Mouse (Mus musculus): ENCODE measurements around the gene Selenbp1. TPM values are rescaled to one million over a fixed set of nuclear protein-coding genes. Genes with fewer than 3 reads are reported as not detected.
"Not testable (repeated sequence)": the region's sequence is repeated elsewhere in the genome, so short reads cannot be mapped to it uniquely, and the experiment has no call there.

The Selenbp1 gene
- 128 and 136 TPM in 2 replicates for total RNA-seq (2014; fragmentation: Nextera tagmentation)
- total RNA-seq (2017): 100 and 113 TPM in 2 replicates

GRCm38 (mm10) chr3:94932809-94933564, at the start of gene Selenbp1:
TSS of gene Selenbp1 (plus strand) at chr3:94933056.
- peak; percentile 53 for ATAC-seq (replicated peaks; ENCODE audit: low FRiP score, low TSS enrichment, poor library complexity, severe bottlenecking)

GRCm38 (mm10) chr3:94886316-94887224, 46.3 kb upstream of the Selenbp1 start, which contains the start of gene Psmb4:
TSS of gene Psmb4 (minus strand) at chr3:94886961.
- peak; percentile 89 for ATAC-seq (replicated peaks; ENCODE audit: low FRiP score, low TSS enrichment, poor library complexity, severe bottlenecking)

GRCm38 (mm10) chr3:94888595-94888994, 44.3 kb upstream of the Selenbp1 start:
- peak; percentile 68 for ATAC-seq (replicated peaks; ENCODE audit: low FRiP score, low TSS enrichment, poor library complexity, severe bottlenecking)

GRCm38 (mm10) chr3:94894076-94894475, 38.8 kb upstream of the Selenbp1 start:
- no peak for ATAC-seq (replicated peaks; ENCODE audit: low FRiP score, low TSS enrichment, poor library complexity, severe bottlenecking)

- ATAC-seq (replicated peaks; ENCODE audit: low FRiP score, low TSS enrichment, poor library complexity, severe bottlenecking): peak; percentile 66
These were observed 30.1 kb upstream of the Selenbp1 start for GRCm38 (mm10) chr3:94902747-94903146.

GRCm38 (mm10) chr3:94904759-94905158, 28.1 kb upstream of the Selenbp1 start:
- not testable (repeated sequence) for ATAC-seq (replicated peaks; ENCODE audit: low FRiP score, low TSS enrichment, poor library complexity, severe bottlenecking)

DNA sequence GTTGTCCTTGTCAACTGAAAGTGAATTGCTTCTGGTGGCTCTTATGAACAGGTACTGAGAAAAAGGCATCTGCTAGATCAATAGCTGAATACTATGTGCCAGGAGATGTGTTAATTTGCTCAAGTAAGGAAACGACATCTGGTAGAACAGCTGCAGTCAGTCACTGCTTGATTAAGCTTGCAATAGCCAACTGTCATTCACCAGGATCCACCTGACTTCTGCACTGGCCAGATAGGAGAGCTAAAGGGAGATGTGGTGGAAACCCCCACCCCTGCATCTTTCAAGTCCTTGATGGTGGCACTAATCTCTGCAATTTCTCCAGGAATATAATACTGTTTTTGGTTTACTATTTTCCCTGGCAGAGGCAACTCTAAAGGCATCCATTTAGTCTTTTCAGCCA, 26.4 kb upstream of the Selenbp1 start:
- ATAC-seq (replicated peaks; ENCODE audit: low FRiP score, low TSS enrichment, poor library complexity, severe bottlenecking): peak; percentile 85

DNA sequence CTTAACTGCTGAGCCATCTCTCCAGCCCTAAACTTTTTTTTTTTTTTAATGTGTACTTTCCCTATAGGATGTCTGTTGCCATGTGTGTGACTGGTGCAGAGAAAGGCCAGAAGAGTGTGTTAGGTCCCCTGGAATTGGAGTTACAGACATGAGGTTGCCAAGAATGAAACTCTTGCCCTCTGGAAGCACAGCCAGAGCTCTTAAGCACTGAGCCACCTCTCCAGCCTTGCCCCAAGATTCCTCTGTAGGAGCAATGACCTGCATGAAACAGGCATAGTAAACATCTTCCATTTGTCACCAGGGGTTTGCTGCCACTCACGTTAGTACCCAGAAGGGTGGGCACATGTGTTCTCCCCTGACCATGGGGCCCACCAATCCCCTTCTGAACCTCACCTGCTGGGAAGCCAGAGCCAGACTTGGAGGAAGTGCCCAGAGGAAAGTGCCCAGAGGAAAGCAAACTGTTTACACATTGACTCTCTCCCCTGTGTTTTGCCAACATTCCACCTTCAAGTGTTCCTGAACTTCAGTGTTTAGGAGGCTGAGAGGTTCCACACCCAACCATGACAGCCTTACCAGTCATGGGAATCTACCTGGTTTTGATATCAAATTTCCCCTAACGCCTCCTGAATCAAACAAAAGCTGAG, 21.7 kb upstream of the Selenbp1 start:
- ATAC-seq (replicated peaks; ENCODE audit: low FRiP score, low TSS enrichment, poor library complexity, severe bottlenecking): no peak

- no peak for ATAC-seq (replicated peaks; ENCODE audit: low FRiP score, low TSS enrichment, poor library complexity, severe bottlenecking)
These were observed 19.1 kb upstream of the Selenbp1 start for GRCm38 (mm10) chr3:94913801-94914200.

- peak; percentile 36; the same call in 1 of the 2 replicates for ATAC-seq (replicated peaks; ENCODE audit: low FRiP score, low TSS enrichment, poor library complexity, severe bottlenecking)
These were observed 16.7 kb upstream of the Selenbp1 start for GRCm38 (mm10) chr3:94915903-94916741.

DNA sequence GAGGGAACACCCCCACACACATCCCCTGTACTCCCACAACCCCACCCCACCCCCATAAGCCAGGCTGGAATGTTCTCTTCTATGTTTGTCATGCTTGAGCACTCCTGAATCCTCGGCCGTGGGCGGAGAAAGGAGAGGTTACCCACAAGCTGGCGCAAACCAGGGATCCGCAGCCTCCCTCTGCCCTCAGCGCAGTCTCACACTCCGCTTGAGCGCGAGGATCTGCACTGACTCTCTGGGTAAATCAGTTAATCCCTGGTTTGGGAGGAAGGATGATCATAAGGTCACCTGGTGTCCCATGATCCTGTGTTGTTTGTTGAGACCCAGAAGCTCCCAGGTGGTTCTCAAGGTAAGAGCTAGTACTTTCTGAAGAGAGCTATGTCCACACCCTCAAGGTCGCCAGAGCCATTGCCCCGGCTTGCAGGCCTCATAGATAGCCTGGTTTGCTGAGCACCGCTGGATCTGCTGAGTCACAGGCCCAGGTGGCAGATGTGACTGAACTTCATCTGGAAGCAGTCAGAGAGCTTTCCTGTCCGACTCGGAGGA, 15.0 kb upstream of the Selenbp1 start:
- ATAC-seq (replicated peaks; ENCODE audit: low FRiP score, low TSS enrichment, poor library complexity, severe bottlenecking): peak; percentile 76

DNA sequence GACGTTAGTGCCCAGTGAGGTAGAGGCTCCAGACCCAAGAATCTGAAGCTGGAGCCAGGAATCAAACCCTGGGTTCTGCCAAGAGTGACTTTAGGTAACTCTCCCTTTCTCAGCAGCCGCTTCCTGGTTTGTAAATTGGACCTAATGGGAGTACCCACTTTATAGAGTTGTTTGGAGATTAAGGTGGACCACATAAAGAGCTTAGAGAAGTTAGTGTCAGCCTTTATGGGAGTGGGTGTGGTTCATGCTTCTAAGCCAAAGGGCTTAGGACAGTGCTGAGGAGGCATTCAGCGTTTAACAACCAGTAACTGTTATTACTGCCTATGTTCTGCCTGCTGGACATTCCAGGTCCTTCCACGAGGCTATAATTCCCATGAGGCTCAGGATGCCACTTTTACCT, 14.0 kb upstream of the Selenbp1 start:
- ATAC-seq (replicated peaks; ENCODE audit: low FRiP score, low TSS enrichment, poor library complexity, severe bottlenecking): no peak

GRCm38 (mm10) chr3:94921104-94921503, 11.8 kb upstream of the Selenbp1 start:
- no peak for ATAC-seq (replicated peaks; ENCODE audit: low FRiP score, low TSS enrichment, poor library complexity, severe bottlenecking)

- ATAC-seq (replicated peaks; ENCODE audit: low FRiP score, low TSS enrichment, poor library complexity, severe bottlenecking): no peak
These were observed 10.5 kb upstream of the Selenbp1 start for GRCm38 (mm10) chr3:94922333-94922732.

GRCm38 (mm10) chr3:94924688-94925087, 8.2 kb upstream of the Selenbp1 start:
- ATAC-seq (replicated peaks; ENCODE audit: low FRiP score, low TSS enrichment, poor library complexity, severe bottlenecking): no peak

DNA sequence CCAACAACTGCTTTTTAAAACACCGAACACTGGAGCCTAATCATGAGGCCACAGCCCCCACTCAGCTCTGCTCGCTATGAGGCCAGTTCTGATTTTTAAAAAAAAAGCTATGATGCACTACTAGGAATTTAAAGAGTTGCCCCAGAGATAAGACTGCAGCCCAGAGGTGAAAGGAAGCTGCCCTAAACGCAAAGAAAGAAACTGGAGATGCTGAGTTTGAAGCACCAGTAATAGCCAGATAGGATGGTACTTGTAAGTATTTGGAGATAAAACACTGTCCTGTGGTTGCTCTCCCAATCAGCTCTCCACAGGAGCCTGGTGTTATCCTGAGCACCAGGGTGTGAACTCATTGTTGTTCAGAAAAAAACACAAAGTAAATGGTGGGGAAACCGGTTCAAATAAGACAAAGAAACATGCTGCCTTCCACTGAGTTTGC, 6.5 kb upstream of the Selenbp1 start:
- ATAC-seq (replicated peaks; ENCODE audit: low FRiP score, low TSS enrichment, poor library complexity, severe bottlenecking): peak; percentile 95

GRCm38 (mm10) chr3:94928979-94929378, 3.9 kb upstream of the Selenbp1 start:
- ATAC-seq (replicated peaks; ENCODE audit: low FRiP score, low TSS enrichment, poor library complexity, severe bottlenecking): not testable (repeated sequence)

- ATAC-seq (replicated peaks; ENCODE audit: low FRiP score, low TSS enrichment, poor library complexity, severe bottlenecking): not testable (repeated sequence)
These were observed 2.2 kb upstream of the Selenbp1 start for GRCm38 (mm10) chr3:94930386-94931266.
